Mouse (Mus musculus) ES-E14 (cell line): ENCODE measurements around the gene Mlec.

Experiments
- CHD2 ChIP-seq: IDR thresholded peaks from 2 replicates; pipeline ENCODE4 v1.6.1; 2014; ENCODE audit warnings: mild to moderate bottlenecking, low read depth, low read length, inconsistent platforms
- HCFC1 ChIP-seq: IDR thresholded peaks from 2 replicates; pipeline ENCODE4 v1.6.1; 2012; ENCODE audit warnings: low read length, inconsistent platforms, borderline replicate concordance; ENCODE audit not compliant: insufficient read depth

GRCm38 (mm10) chr5:115182925-115183324 is 24.9 kb upstream of the Mlec start:
- TF ChIP-seq CHD2 (no peak), HCFC1 (no peak)
